Mouse (Mus musculus): ENCODE data around the gene Cdk18. TPM values are rescaled to one million over a fixed set of nuclear protein-coding genes. Genes with fewer than 3 reads are reported as not detected.

The Cdk18 gene
- total and polyA plus RNA-seq, 2 experiments from 2014 or later: 2.0 to 4.0 TPM

- 14% methylated on average over 6 of the region's 6 CpGs for WGBS
- H3K9me3 ChIP-seq (replicated peaks; ENCODE audit: control insufficient read depth, low read length): no peaks in the 10 kb centered on the region
- no peaks in the 10 kb centered on the region for H3K36me3 ChIP-seq (replicated peaks; ENCODE audit: control insufficient read depth, insufficient read depth, low read length)
- H3K27me3 ChIP-seq (ENCODE audit: control insufficient read depth, insufficient read depth, low read length): peaks cover 19% of the 10 kb centered on the region
- no peak overlapping the region for H3K9ac ChIP-seq (replicated peaks; ENCODE audit: low read depth, low read length)
- no peaks in the 10 kb centered on the region for H3K4me1 ChIP-seq (ENCODE audit: control insufficient read depth, insufficient read depth)
- H3K27ac ChIP-seq (ENCODE audit: low read depth): no peak overlapping the region
- DNase-seq (ENCODE audit: low spot score): peak; percentile 93
- H3K4me2 ChIP-seq (ENCODE audit: low read depth, low read length): no peak overlapping the region
- ATAC-seq (ENCODE audit: insufficient read depth, low read depth): peak; percentile 39; the same call in 1 of the 2 replicates
- H3K4me3 ChIP-seq (ENCODE audit: low read depth, low read length): no peak overlapping the region
- peak; percentile 95 for TF ChIP-seq CTCF (IDR thresholded peaks at IDR 0.05; ENCODE audit: low read depth)
- no peak for TF ChIP-seq EP300 (IDR thresholded peaks at IDR 0.05; ENCODE audit: low read depth)
Observed at GRCm38 (mm10) chr1:132155737-132156136, 16.3 kb upstream of the Cdk18 start.

GRCm38 (mm10) chr1:132153691-132154090 lies 14.2 kb upstream of the Cdk18 start:
- TF ChIP-seq CTCF (IDR thresholded peaks at IDR 0.05; ENCODE audit: low read depth) (no peak), EP300 (IDR thresholded peaks at IDR 0.05; ENCODE audit: low read depth) (no peak)
- Histone ChIP-seq H3K27me3 (ENCODE audit: control insufficient read depth, insufficient read depth, low read length) (peaks cover 11% of the 10 kb centered on the region; the same call in 1 of the 2 replicates), H3K4me3 (ENCODE audit: low read depth, low read length) (no peak overlapping the region), H3K4me1 (ENCODE audit: control insufficient read depth, insufficient read depth) (no peaks in the 10 kb centered on the region), H3K9me3 (replicated peaks; ENCODE audit: control insufficient read depth, low read length) (no peaks in the 10 kb centered on the region), H3K36me3 (replicated peaks; ENCODE audit: control insufficient read depth, insufficient read depth, low read length) (no peaks in the 10 kb centered on the region), H3K9ac (replicated peaks; ENCODE audit: low read depth, low read length) (no peak overlapping the region), H3K27ac (ENCODE audit: low read depth) (no peak overlapping the region), H3K4me2 (ENCODE audit: low read depth, low read length) (no peak overlapping the region)
- no peak for ATAC-seq (ENCODE audit: insufficient read depth, low read depth)
- WGBS: 24% methylated on average over 8 of the region's 8 CpGs
- DNase-seq (ENCODE audit: low spot score): no peak

- no peaks in the 10 kb centered on the region for H3K4me1 ChIP-seq (ENCODE audit: control insufficient read depth, insufficient read depth)
- TF ChIP-seq CTCF (IDR thresholded peaks at IDR 0.05; ENCODE audit: low read depth) (no peak), EP300 (IDR thresholded peaks at IDR 0.05; ENCODE audit: low read depth) (no peak)
- H3K27ac ChIP-seq (ENCODE audit: low read depth): no peak overlapping the region
- no peak overlapping the region for H3K4me3 ChIP-seq (ENCODE audit: low read depth, low read length)
- H3K27me3 ChIP-seq (ENCODE audit: control insufficient read depth, insufficient read depth, low read length): peaks cover 8% of the 10 kb centered on the region; the same call in 1 of the 2 replicates
- no peak overlapping the region for H3K9ac ChIP-seq (replicated peaks; ENCODE audit: low read depth, low read length)
- no peaks in the 10 kb centered on the region for H3K9me3 ChIP-seq (replicated peaks; ENCODE audit: control insufficient read depth, low read length)
- WGBS: 69% methylated on average over 15 of the region's 15 CpGs
- no peak for ATAC-seq (ENCODE audit: insufficient read depth, low read depth)
- H3K4me2 ChIP-seq (ENCODE audit: low read depth, low read length): no peak overlapping the region
- DNase-seq (ENCODE audit: low spot score): no peak
- no peaks in the 10 kb centered on the region for H3K36me3 ChIP-seq (replicated peaks; ENCODE audit: control insufficient read depth, insufficient read depth, low read length)
Observed at GRCm38 (mm10) chr1:132153086-132153690, 13.7 kb upstream of the Cdk18 start.

GRCm38 (mm10) chr1:132151908-132152307 lies 12.4 kb upstream of the Cdk18 start:
- H3K4me3 ChIP-seq (ENCODE audit: low read depth, low read length): no peak overlapping the region
- TF ChIP-seq CTCF (IDR thresholded peaks at IDR 0.05; ENCODE audit: low read depth): no peak
- no peak for TF ChIP-seq EP300 (IDR thresholded peaks at IDR 0.05; ENCODE audit: low read depth)
- H3K4me2 ChIP-seq (ENCODE audit: low read depth, low read length): no peak overlapping the region
- WGBS: 52% methylated on average over 2 of the region's 2 CpGs
- ATAC-seq (ENCODE audit: insufficient read depth, low read depth) (no peak), DNase-seq (ENCODE audit: low spot score) (no peak)
- no peak overlapping the region for H3K9ac ChIP-seq (replicated peaks; ENCODE audit: low read depth, low read length)
- no peaks in the 10 kb centered on the region for H3K4me1 ChIP-seq (ENCODE audit: control insufficient read depth, insufficient read depth)
- H3K36me3 ChIP-seq (replicated peaks; ENCODE audit: control insufficient read depth, insufficient read depth, low read length): no peaks in the 10 kb centered on the region
- no peaks in the 10 kb centered on the region for H3K27me3 ChIP-seq (ENCODE audit: control insufficient read depth, insufficient read depth, low read length)
- H3K27ac ChIP-seq (ENCODE audit: low read depth): no peak overlapping the region
- H3K9me3 ChIP-seq (replicated peaks; ENCODE audit: control insufficient read depth, low read length): no peaks in the 10 kb centered on the region

GRCm38 (mm10) chr1:132150817-132151601 lies 11.5 kb upstream of the Cdk18 start:
- Histone ChIP-seq H3K4me1 (ENCODE audit: control insufficient read depth, insufficient read depth) (no peaks in the 10 kb centered on the region), H3K9me3 (replicated peaks; ENCODE audit: control insufficient read depth, low read length) (no peaks in the 10 kb centered on the region), H3K27ac (ENCODE audit: low read depth) (no peak overlapping the region), H3K36me3 (replicated peaks; ENCODE audit: control insufficient read depth, insufficient read depth, low read length) (no peaks in the 10 kb centered on the region), H3K4me2 (ENCODE audit: low read depth, low read length) (no peak overlapping the region), H3K4me3 (ENCODE audit: low read depth, low read length) (no peak overlapping the region), H3K27me3 (ENCODE audit: control insufficient read depth, insufficient read depth, low read length) (no peaks in the 10 kb centered on the region), H3K9ac (replicated peaks; ENCODE audit: low read depth, low read length) (no peak overlapping the region)
- 74% methylated on average over 15 of the region's 15 CpGs for WGBS
- TF ChIP-seq EP300 (IDR thresholded peaks at IDR 0.05; ENCODE audit: low read depth): no peak
- TF ChIP-seq CTCF (IDR thresholded peaks at IDR 0.05; ENCODE audit: low read depth): no peak
- DNase-seq (ENCODE audit: low spot score): no peak
- no peak for ATAC-seq (ENCODE audit: insufficient read depth, low read depth)

Data from heart, postnatal 0 days (tissue).